Mouse (Mus musculus): ENCODE data around the gene Trp53.

- TF ChIP-seq CTCF (IDR thresholded peaks at IDR 0.05; ENCODE audit: control insufficient read depth, insufficient read depth, insufficient replicate concordance, low read depth, low read length) (no peak), POLR2A (IDR thresholded peaks at IDR 0.05; ENCODE audit: control insufficient read depth, low read depth, low read length) (no peak)
Observed at GRCm38 (mm10) chr11:69564391-69564790, 15.8 kb upstream of the Trp53 start.

Measured in testis, adult 2 months (tissue).